Mouse (Mus musculus) heart, postnatal 4 days (tissue): ENCODE results near the gene Camk2n2. TPM values are rescaled to one million over a fixed set of nuclear protein-coding genes. Genes with fewer than 3 reads are reported as not detected.

Source experiments
- DNase-seq: peaks from one replicate; pipeline ENCODE4 v3.0.0; 2021
- microRNA-seq, 2 experiments: library from miRNA; unstranded; fragments of <30 nt; microRNA quantifications; one replicate each; pipeline ENCODE4 v1.2.0; 2021 to 2022
- total RNA-seq, 2 experiments: library from RNA; stranded (reverse); gene quantifications; 2 replicates each; pipeline ENCODE4 v1.2.3; 2021

The Camk2n2 gene
- total RNA-seq, 2 experiments from 2014 or later, result 2.0 TPM

GRCm38 (mm10) chr16:20610501-20611356, 10.4 kb downstream of the Camk2n2 start:
- peak; percentile 82 for DNase-seq

DNA sequence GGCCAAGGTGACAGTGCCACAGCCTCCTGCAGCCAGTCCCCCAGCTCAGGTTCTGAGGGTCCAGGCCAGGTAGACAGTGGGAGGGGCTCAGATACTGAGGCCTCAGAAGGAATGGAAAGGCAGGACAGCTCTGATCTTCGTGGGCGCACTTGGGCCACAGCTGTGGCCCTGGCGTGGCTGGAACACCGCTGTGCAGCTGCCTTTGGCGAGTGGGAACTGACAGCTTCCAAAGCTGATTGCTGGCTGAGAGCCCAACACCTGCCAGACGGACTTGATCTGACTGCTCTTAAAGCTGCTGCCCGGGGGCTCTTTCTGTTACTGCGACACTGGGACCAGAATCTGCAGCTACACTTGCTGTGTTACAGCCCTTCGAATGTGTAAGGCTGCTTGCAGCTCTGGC, 16.4 kb downstream of the Camk2n2 start:
- no peak for DNase-seq

DNA sequence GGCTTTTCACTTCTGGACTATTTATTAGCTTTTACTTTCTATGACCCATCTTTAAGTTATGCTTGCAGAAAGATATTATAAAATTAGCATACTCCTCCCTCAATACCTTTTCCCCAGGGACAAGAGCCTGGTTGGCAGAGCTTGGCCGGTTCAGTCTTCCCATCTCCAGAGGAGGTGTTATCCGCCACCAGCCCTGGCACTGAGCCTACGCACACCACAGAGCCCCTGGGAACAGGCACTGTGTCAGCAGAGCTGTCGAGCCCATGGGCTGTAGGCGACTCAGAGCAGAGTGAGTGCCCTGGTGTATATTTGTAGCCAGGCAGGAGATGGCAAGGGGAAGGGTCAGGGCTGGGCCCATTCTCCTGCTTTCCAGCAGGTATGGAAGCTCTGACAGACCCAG, 20.6 kb downstream of the Camk2n2 start:
- no peak for DNase-seq

GRCm38 (mm10) chr16:20596687-20597441, 24.2 kb downstream of the Camk2n2 start:
- DNase-seq, result no peak

DNA sequence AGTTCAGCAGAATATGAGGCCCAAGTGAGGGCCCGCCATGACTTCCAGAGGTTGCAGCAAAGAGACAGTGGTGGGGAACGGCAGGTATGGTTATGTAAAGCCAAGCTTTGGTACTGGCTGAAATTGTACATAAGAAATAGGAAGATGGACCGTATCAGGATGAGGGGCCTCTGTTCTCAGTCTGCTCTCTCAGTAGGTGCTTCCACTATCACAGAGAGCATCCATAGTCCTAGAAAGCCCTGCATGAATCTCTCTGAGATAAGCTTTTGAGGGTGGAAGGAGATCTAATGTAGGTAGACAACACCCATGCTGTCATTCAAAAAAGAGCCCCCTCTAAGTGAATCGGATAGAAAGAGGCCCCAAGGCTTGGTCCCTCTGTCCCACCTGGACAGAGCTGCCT, 25.4 kb downstream of the Camk2n2 start:
- DNase-seq, result no peak

DNA sequence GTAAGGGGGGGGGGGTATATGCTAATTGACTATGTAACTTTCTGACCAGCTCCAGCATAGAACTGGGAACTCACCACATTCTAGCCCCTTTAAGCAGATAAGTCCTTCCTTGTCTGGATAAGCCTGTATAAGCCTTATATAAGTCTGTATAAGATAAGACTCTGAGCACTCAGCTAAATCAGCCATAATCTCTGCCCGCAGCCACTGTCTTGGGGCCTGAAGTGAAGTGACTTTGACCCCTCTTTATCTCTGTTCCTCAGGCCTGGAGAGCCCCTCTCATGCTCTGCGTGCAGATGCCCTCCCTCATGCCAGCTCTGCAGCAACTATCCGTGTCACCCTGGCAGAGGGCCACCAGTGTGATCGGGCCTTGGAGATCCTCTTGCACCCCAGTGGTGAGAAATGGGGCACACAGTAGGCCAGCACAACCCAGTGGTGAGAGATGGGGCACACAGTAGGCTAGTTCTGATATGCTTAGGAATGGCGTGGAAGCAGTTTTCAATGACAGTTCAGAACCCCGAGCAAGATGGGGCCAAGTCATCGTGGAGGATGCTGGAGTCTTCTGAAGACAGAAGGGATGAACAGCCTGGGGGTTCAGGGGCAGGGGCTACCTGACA, 25.9 kb downstream of the Camk2n2 start:
- no peak for DNase-seq

- no peak for DNase-seq
These were observed 29.9 kb downstream of the Camk2n2 start for GRCm38 (mm10) chr16:20591076-20591705.

GRCm38 (mm10) chr16:20590680-20591038, 30.4 kb downstream of the Camk2n2 start:
- DNase-seq, result no peak

DNA sequence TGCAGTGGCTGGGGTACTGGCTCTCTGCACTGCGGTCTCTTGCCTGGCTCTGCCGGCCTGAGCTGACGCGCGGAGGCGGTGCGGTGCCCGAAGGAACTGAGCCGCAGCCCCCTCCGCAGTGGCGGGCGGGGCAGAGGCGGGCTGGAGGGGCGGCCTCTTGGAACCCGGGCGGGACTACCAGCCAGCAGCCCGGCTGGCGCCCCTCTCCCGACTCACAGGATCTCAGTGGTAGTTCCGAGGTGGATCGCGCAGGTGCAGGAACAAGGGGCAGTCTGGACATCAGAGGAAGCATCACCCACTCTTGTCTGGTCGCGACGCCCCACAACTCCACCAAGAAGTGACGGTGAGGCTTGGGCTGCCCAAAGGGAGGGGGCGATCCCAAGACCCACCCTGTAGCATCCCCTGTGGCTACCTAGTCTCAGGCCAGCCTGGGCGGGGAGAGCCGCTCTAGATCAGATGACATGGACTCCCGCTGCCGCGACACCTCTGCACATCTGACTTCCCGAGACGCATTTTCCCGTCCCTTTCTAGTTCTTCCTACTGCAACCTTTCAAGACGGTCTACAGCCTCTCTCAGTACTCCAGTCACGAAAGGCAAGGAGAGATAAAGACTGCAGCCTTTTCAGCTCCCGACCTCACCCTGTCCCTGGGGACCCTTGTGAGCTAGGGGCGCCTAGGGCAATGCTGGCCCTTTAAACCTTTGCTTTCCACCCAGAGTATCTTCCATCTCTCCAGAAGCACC, 31.0 kb downstream of the Camk2n2 start:
- peak; percentile 21 for DNase-seq

- DNase-seq, result no peak
These were observed 31.6 kb downstream of the Camk2n2 start, which contains the start of gene Vwa5b2 for GRCm38 (mm10) chr16:20589366-20589938. Gene Vwa5b2, plus strand, starts transcription at chr16:20589471.

Small RNA genes within 50 kb of the gene (microRNA-seq; reads per million reads assigned to microRNA genes)
- gene Mir1224, result 0.41 to 1.7 reads per million in 2 experiments

Other genes starting within 250 kb of the Camk2n2 start
- 10 to 100 TPM; 56.2 to 58.6 TPM for gene Abcc5, start 194.9 kb downstream of the Camk2n2 start, total RNA-seq
- 10 to 100 TPM; 55.9 to 59.8 TPM for gene Eif2b5, start 122.5 kb downstream of the Camk2n2 start, total RNA-seq
- gene Dvl3, start 104.3 kb downstream of the Camk2n2 start, total RNA-seq, result 10 to 100 TPM; 70.6 to 73.1 TPM
- 100 to 1,000 TPM; 283 to 296 TPM for gene Ap2m1, start 85.8 kb downstream of the Camk2n2 start, total RNA-seq
- gene Abcf3, start 72.7 kb downstream of the Camk2n2 start, total RNA-seq, result 10 to 100 TPM; 64.0 to 65.1 TPM
- not detected for gene Vwa5b2, start 31.8 kb downstream of the Camk2n2 start, total RNA-seq
- gene Eef1akmt4, start 9.7 kb downstream of the Camk2n2 start, total RNA-seq, result 1 to 10 TPM; 5.2 to 5.4 TPM
- gene Gm49333, start 9.7 kb downstream of the Camk2n2 start, total RNA-seq, result not detected
- gene Alg3, start 9.6 kb downstream of the Camk2n2 start, total RNA-seq, result 10 to 100 TPM; 13.6 to 14.6 TPM
- gene Ece2, start 8.5 kb upstream of the Camk2n2 start, total RNA-seq, result 1 to 10 TPM in 1 of 2 experiments, under 1 TPM in 1; 0.93 to 1.4 TPM
- 100 to 1,000 TPM; 185 to 194 TPM for gene Psmd2, start 30.4 kb upstream of the Camk2n2 start, total RNA-seq
- 100 to 1,000 TPM; 374 TPM for gene Eif4g1, start 47.0 kb upstream of the Camk2n2 start, total RNA-seq
- gene Fam131a, start 72.0 kb upstream of the Camk2n2 start, total RNA-seq, result 10 to 100 TPM in 1 of 2 experiments, 1 to 10 TPM in 1; 10.0 to 13.8 TPM
- 10 to 100 TPM; 15.6 to 16.7 TPM for gene Polr2h, start 96.4 kb upstream of the Camk2n2 start, total RNA-seq
- 1 to 10 TPM; 3.2 to 4.5 TPM for gene Clcn2, start 96.5 kb upstream of the Camk2n2 start, total RNA-seq
- 1 to 10 TPM; 1.6 to 1.9 TPM for gene Chrd, start 111.8 kb upstream of the Camk2n2 start, total RNA-seq
- under 1 TPM in 1 of 2 experiments, not detected in 1; 0.27 TPM for gene Thpo, start 113.2 kb upstream of the Camk2n2 start, total RNA-seq